Mouse (Mus musculus): ENCODE measurements around the gene Gins3. TPM values are rescaled to one million over a fixed set of nuclear protein-coding genes. Genes with fewer than 3 reads are reported as not detected.
"Not testable (repeated sequence)": the region's sequence is repeated elsewhere in the genome, so short reads cannot be mapped to it uniquely, and the experiment has no call there.

The Gins3 gene
- polyA plus RNA-seq, 1 experiment: 0.81 TPM

GRCm38 (mm10) chr8:95661575-95661974 is 28.3 kb downstream of the Gins3 start:
- Histone ChIP-seq H3K4me1 (ENCODE audit: control insufficient read depth, insufficient read depth, low read length) (no peaks in the 10 kb centered on the region), H3K27me3 (replicated peaks; ENCODE audit: control insufficient read depth, insufficient read depth, low read length) (no peaks in the 10 kb centered on the region), H3K36me3 (ENCODE audit: control insufficient read depth, insufficient read depth, low read length) (no peaks in the 10 kb centered on the region), H3K4me3 (ENCODE audit: insufficient read depth, low read depth, low read length) (no peak overlapping the region), H3K27ac (ENCODE audit: insufficient read depth, low read depth, low read length) (no peak overlapping the region)
- TF ChIP-seq CTCF (conservative IDR thresholded peaks at IDR 0.05; ENCODE audit: insufficient read depth, insufficient read length, low read depth, low read length) (no peak), POLR2A (IDR thresholded peaks at IDR 0.05; ENCODE audit: low read depth, low read length) (no peak)
- DNase-seq: no peak
- WGBS: 82% methylated on average over 6 of the region's 6 CpGs

GRCm38 (mm10) chr8:95662885-95663598 is 29.8 kb downstream of the Gins3 start:
- H3K4me3 ChIP-seq (ENCODE audit: insufficient read depth, low read depth, low read length): no peak overlapping the region
- no peak for DNase-seq
- 68% methylated on average over 7 of the region's 7 CpGs for WGBS
- no peaks in the 10 kb centered on the region for H3K4me1 ChIP-seq (ENCODE audit: control insufficient read depth, insufficient read depth, low read length)
- no peaks in the 10 kb centered on the region for H3K27me3 ChIP-seq (replicated peaks; ENCODE audit: control insufficient read depth, insufficient read depth, low read length)
- no peak overlapping the region for H3K27ac ChIP-seq (ENCODE audit: insufficient read depth, low read depth, low read length)
- TF ChIP-seq CTCF (conservative IDR thresholded peaks at IDR 0.05; ENCODE audit: insufficient read depth, insufficient read length, low read depth, low read length) (no peak), POLR2A (IDR thresholded peaks at IDR 0.05; ENCODE audit: low read depth, low read length) (no peak)
- H3K36me3 ChIP-seq (ENCODE audit: control insufficient read depth, insufficient read depth, low read length): no peaks in the 10 kb centered on the region

- 49% methylated on average over 4 of the region's 4 CpGs for WGBS
These were observed 30.3 kb downstream of the Gins3 start for GRCm38 (mm10) chr8:95663599-95663949.

GRCm38 (mm10) chr8:95665813-95666452 is 32.7 kb downstream of the Gins3 start:
- not testable (repeated sequence) for H3K4me1 ChIP-seq (ENCODE audit: control insufficient read depth, insufficient read depth, low read length); H3K27ac ChIP-seq (ENCODE audit: insufficient read depth, low read depth, low read length); H3K4me3 ChIP-seq (ENCODE audit: insufficient read depth, low read depth, low read length); H3K27me3 ChIP-seq (replicated peaks; ENCODE audit: control insufficient read depth, insufficient read depth, low read length); DNase-seq; H3K36me3 ChIP-seq (ENCODE audit: control insufficient read depth, insufficient read depth, low read length)
- 96% methylated on average over 11 of the region's 11 CpGs for WGBS

More at GRCm38 (mm10) chr8:95663599-95663949, 30.3 kb downstream of the Gins3 start:
- Histone ChIP-seq H3K4me3 (ENCODE audit: insufficient read depth, low read depth, low read length) (no peak overlapping the region), H3K4me1 (ENCODE audit: control insufficient read depth, insufficient read depth, low read length) (no peaks in the 10 kb centered on the region), H3K27ac (ENCODE audit: insufficient read depth, low read depth, low read length) (no peak overlapping the region), H3K36me3 (ENCODE audit: control insufficient read depth, insufficient read depth, low read length) (no peaks in the 10 kb centered on the region), H3K27me3 (replicated peaks; ENCODE audit: control insufficient read depth, insufficient read depth, low read length) (no peaks in the 10 kb centered on the region)
- DNase-seq: no peak
- no peak for TF ChIP-seq POLR2A (IDR thresholded peaks at IDR 0.05; ENCODE audit: low read depth, low read length)
- TF ChIP-seq CTCF (conservative IDR thresholded peaks at IDR 0.05; ENCODE audit: insufficient read depth, insufficient read length, low read depth, low read length): no peak

GRCm38 (mm10) chr8:95668163-95668958 is 35.1 kb downstream of the Gins3 start:
- no peaks in the 10 kb centered on the region for H3K27me3 ChIP-seq (replicated peaks; ENCODE audit: control insufficient read depth, insufficient read depth, low read length)
- DNase-seq: no peak
- H3K27ac ChIP-seq (ENCODE audit: insufficient read depth, low read depth, low read length): no peak overlapping the region
- 57% methylated on average over 8 of the region's 8 CpGs for WGBS
- H3K4me1 ChIP-seq (ENCODE audit: control insufficient read depth, insufficient read depth, low read length): no peaks in the 10 kb centered on the region
- TF ChIP-seq POLR2A (IDR thresholded peaks at IDR 0.05; ENCODE audit: low read depth, low read length): no peak
- no peak for TF ChIP-seq CTCF (conservative IDR thresholded peaks at IDR 0.05; ENCODE audit: insufficient read depth, insufficient read length, low read depth, low read length)
- no peaks in the 10 kb centered on the region for H3K36me3 ChIP-seq (ENCODE audit: control insufficient read depth, insufficient read depth, low read length)
- H3K4me3 ChIP-seq (ENCODE audit: insufficient read depth, low read depth, low read length): no peak overlapping the region

GRCm38 (mm10) chr8:95669967-95670366 is 36.7 kb downstream of the Gins3 start:
- Histone ChIP-seq H3K4me3 (ENCODE audit: insufficient read depth, low read depth, low read length) (no peak overlapping the region), H3K4me1 (ENCODE audit: control insufficient read depth, insufficient read depth, low read length) (no peaks in the 10 kb centered on the region), H3K27ac (ENCODE audit: insufficient read depth, low read depth, low read length) (no peak overlapping the region), H3K27me3 (replicated peaks; ENCODE audit: control insufficient read depth, insufficient read depth, low read length) (no peaks in the 10 kb centered on the region), H3K36me3 (ENCODE audit: control insufficient read depth, insufficient read depth, low read length) (no peaks in the 10 kb centered on the region)
- DNase-seq: no peak
- WGBS: 76% methylated on average over 2 of the region's 2 CpGs
- TF ChIP-seq CTCF (conservative IDR thresholded peaks at IDR 0.05; ENCODE audit: insufficient read depth, insufficient read length, low read depth, low read length) (no peak), POLR2A (IDR thresholded peaks at IDR 0.05; ENCODE audit: low read depth, low read length) (no peak)

GRCm38 (mm10) chr8:95671861-95672260 is 38.6 kb downstream of the Gins3 start:
- no peaks in the 10 kb centered on the region for H3K36me3 ChIP-seq (ENCODE audit: control insufficient read depth, insufficient read depth, low read length)
- WGBS: 91% methylated on average over 6 of the region's 6 CpGs
- no peak overlapping the region for H3K4me3 ChIP-seq (ENCODE audit: insufficient read depth, low read depth, low read length)
- DNase-seq: no peak
- no peak overlapping the region for H3K27ac ChIP-seq (ENCODE audit: insufficient read depth, low read depth, low read length)
- no peaks in the 10 kb centered on the region for H3K4me1 ChIP-seq (ENCODE audit: control insufficient read depth, insufficient read depth, low read length)
- H3K27me3 ChIP-seq (replicated peaks; ENCODE audit: control insufficient read depth, insufficient read depth, low read length): no peaks in the 10 kb centered on the region
- TF ChIP-seq POLR2A (IDR thresholded peaks at IDR 0.05; ENCODE audit: low read depth, low read length) (no peak), CTCF (conservative IDR thresholded peaks at IDR 0.05; ENCODE audit: insufficient read depth, insufficient read length, low read depth, low read length) (no peak)

Measured in kidney, adult 2 months (tissue).